Mouse (Mus musculus): ENCODE results near the gene Col5a3. TPM values are rescaled to one million over a fixed set of nuclear protein-coding genes. Genes with fewer than 3 reads are reported as not detected.

Col5a3 gene
- polyA plus RNA-seq, 1 experiment: 70.3 TPM

DNA sequence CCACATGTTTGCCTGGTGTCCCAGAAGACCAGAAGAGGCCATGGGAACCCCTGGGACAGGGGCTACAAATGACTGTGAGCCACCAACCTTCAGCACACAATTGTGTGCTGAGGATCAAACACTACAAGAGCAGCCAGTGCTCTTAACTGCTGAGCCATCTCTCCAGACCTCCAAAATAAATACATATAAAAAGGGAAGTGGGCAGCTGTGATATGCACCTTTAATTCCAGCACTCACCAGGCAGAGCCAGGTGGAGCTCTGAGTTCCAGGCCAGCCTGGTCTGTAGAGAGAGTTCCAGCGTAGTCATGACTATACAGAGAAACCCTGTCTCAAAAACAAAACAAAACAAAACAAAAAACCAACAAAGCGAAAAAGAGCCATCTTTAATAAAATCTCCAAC is 60.5 kb downstream of the Col5a3 start:
- H3K36me3 ChIP-seq (ENCODE audit: control insufficient read depth, insufficient read depth): no peaks in the 10 kb centered on the region
- no peak overlapping the region for H3K4me3 ChIP-seq
- no peaks in the 10 kb centered on the region for H3K79me2 ChIP-seq (ENCODE audit: control insufficient read depth, insufficient read depth)
- TF ChIP-seq USF1 (IDR thresholded peaks at IDR 0.05; ENCODE audit: low read depth) (no peak), MYOG (IDR thresholded peaks at IDR 0.05; ENCODE audit: control insufficient read depth in 1 of 3, insufficient read depth in 1 of 3, insufficient read length in 2 of 3, low read depth in 2 of 3) (no peak), MAX (IDR thresholded peaks at IDR 0.05; ENCODE audit: low read depth) (no peak), REST (IDR thresholded peaks at IDR 0.05; ENCODE audit: insufficient read depth, insufficient read length) (no peak), POLR2AphosphoS2 (IDR thresholded peaks at IDR 0.05; ENCODE audit: insufficient read length, low read depth) (no peak), CEBPB (IDR thresholded peaks at IDR 0.05; ENCODE audit: insufficient read depth, poor library complexity, severe bottlenecking) (no peak), POLR2A (IDR thresholded peaks at IDR 0.05; ENCODE audit: insufficient read length, low read depth) (no peak), TCF3 (IDR thresholded peaks at IDR 0.05; ENCODE audit: insufficient read length, low read depth) (no peak), TCF12 (IDR thresholded peaks at IDR 0.05; ENCODE audit: insufficient read depth, poor library complexity, severe bottlenecking) (no peak), E2F4 (IDR thresholded peaks at IDR 0.05; ENCODE audit: insufficient read depth) (no peak)
- H3K27me3 ChIP-seq (ENCODE audit: control insufficient read depth, insufficient read depth, insufficient read length): peaks cover 2% of the 10 kb centered on the region
- H3K4me2 ChIP-seq (ENCODE audit: low read depth): no peak overlapping the region
- no peak overlapping the region for H3ac ChIP-seq (ENCODE audit: control insufficient read depth, insufficient read length)

DNA sequence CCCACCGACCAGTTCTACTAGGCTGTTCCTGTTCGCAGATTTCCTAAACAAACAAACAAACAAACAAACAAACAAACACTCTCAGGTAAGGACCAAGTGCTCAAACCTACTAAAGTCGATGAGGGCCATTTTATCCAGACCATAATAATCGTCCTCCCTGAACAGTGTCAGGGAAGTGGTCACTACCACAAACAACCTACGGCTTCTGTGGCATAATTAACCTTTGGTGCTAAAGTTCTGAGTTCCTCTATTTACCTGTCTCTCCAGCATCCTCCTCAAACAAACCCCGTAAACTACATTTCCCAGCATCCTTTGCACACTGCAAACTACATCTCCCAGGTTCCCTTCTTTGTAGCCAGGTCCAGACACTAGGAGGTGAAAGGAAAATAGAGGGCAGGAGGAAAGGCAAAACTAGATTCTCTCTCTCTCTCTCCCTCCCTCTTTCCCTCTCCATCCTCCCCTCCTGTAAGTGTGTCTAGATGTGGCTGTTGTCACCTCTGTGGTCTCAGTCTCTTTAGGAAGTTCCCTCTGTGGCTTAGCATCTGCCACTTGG is 63.3 kb downstream of the Col5a3 start:
- H3K36me3 ChIP-seq (ENCODE audit: control insufficient read depth, insufficient read depth): no peaks in the 10 kb centered on the region
- H3K79me2 ChIP-seq (ENCODE audit: control insufficient read depth, insufficient read depth): no peaks in the 10 kb centered on the region
- H3ac ChIP-seq (ENCODE audit: control insufficient read depth, insufficient read length): no peak overlapping the region
- H3K4me2 ChIP-seq (ENCODE audit: low read depth): no peak overlapping the region
- no peak for TF ChIP-seq MYOG (IDR thresholded peaks at IDR 0.05; ENCODE audit: control insufficient read depth in 1 of 3, insufficient read depth in 1 of 3, insufficient read length in 2 of 3, low read depth in 2 of 3)
- TF ChIP-seq TCF12 (IDR thresholded peaks at IDR 0.05; ENCODE audit: insufficient read depth, poor library complexity, severe bottlenecking): no peak
- no peak for TF ChIP-seq TCF3 (IDR thresholded peaks at IDR 0.05; ENCODE audit: insufficient read length, low read depth)
- TF ChIP-seq MAX (IDR thresholded peaks at IDR 0.05; ENCODE audit: low read depth): no peak
- TF ChIP-seq POLR2A (IDR thresholded peaks at IDR 0.05; ENCODE audit: insufficient read length, low read depth): no peak
- no peak for TF ChIP-seq MYOD1 (IDR thresholded peaks at IDR 0.05; ENCODE audit: control insufficient read depth in 1 of 3, insufficient read length in 2 of 3, low read depth in 2 of 3)
- no peak overlapping the region for H3K4me3 ChIP-seq
- peaks cover 8% of the 10 kb centered on the region for H3K27me3 ChIP-seq (ENCODE audit: control insufficient read depth, insufficient read depth, insufficient read length)

GRCm38 (mm10) chr9:20749213-20749612 is 65.7 kb downstream of the Col5a3 start:
- Histone ChIP-seq H3K79me2 (ENCODE audit: control insufficient read depth, insufficient read depth) (no peaks in the 10 kb centered on the region), H3K4me3 (no peak overlapping the region), H3K27me3 (ENCODE audit: control insufficient read depth, insufficient read depth, insufficient read length) (peaks cover 31% of the 10 kb centered on the region), H3ac (ENCODE audit: control insufficient read depth, insufficient read length) (no peak overlapping the region), H3K4me2 (ENCODE audit: low read depth) (no peak overlapping the region), H3K36me3 (ENCODE audit: control insufficient read depth, insufficient read depth) (no peaks in the 10 kb centered on the region)
- TF ChIP-seq USF1 (IDR thresholded peaks at IDR 0.05; ENCODE audit: low read depth) (no peak), REST (IDR thresholded peaks at IDR 0.05; ENCODE audit: insufficient read depth, insufficient read length) (no peak), POLR2A (IDR thresholded peaks at IDR 0.05; ENCODE audit: insufficient read length, low read depth) (no peak), E2F4 (IDR thresholded peaks at IDR 0.05; ENCODE audit: insufficient read depth) (no peak)

DNA sequence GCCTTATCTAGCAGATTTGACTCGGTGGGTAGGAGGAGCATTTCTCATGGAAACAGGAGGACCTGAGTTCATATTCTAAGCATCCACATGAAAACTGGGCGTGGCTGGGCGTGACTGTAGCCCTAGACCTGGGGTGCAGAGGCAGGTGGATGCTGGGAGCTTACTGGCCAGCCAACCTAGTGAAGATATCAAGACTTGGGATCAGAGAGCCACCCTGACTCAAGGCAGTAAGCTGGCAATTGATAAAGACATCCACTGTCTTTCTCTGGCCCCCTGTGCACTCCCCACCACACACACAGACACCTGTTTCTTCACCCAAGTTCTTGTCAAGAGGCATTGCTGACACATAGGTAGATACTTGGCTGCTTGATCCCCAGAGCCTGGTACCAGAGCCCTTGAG is 66.3 kb downstream of the Col5a3 start:
- no peaks in the 10 kb centered on the region for H3K79me2 ChIP-seq (ENCODE audit: control insufficient read depth, insufficient read depth)
- H3K36me3 ChIP-seq (ENCODE audit: control insufficient read depth, insufficient read depth): no peaks in the 10 kb centered on the region
- H3ac ChIP-seq (ENCODE audit: control insufficient read depth, insufficient read length): no peak overlapping the region
- peaks cover 34% of the 10 kb centered on the region for H3K27me3 ChIP-seq (ENCODE audit: control insufficient read depth, insufficient read depth, insufficient read length)
- no peak for TF ChIP-seq TCF3 (IDR thresholded peaks at IDR 0.05; ENCODE audit: insufficient read length, low read depth)
- no peak for TF ChIP-seq MAX (IDR thresholded peaks at IDR 0.05; ENCODE audit: low read depth)
- TF ChIP-seq REST (IDR thresholded peaks at IDR 0.05; ENCODE audit: insufficient read depth, insufficient read length): no peak
- no peak overlapping the region for H3K4me3 ChIP-seq
- H3K4me2 ChIP-seq (ENCODE audit: low read depth): no peak overlapping the region

DNA sequence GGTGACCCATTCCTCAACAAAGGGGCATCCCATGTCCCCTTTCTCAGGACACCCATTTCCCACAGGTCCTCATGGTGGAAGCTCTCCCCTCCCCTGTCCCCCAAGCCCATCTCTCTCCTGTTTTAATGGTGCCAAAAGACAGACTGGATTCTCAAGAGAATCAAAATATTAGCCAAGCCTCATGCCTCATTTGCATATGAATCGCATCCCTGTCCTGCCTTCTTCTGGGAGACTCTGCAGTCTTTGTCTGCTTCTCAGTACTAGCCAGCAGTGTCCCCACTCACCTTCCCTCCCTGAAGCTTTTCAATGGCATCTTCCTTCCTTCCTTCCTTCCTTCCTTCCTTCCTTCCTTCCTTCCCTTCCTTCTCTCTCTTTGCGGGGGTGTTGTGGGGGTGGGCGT is 67.2 kb downstream of the Col5a3 start:
- no peak for TF ChIP-seq POLR2AphosphoS2 (IDR thresholded peaks at IDR 0.05; ENCODE audit: insufficient read length, low read depth)
- TF ChIP-seq POLR2A (IDR thresholded peaks at IDR 0.05; ENCODE audit: insufficient read length, low read depth): no peak
- TF ChIP-seq MAX (IDR thresholded peaks at IDR 0.05; ENCODE audit: low read depth): no peak
- TF ChIP-seq MYOD1 (IDR thresholded peaks at IDR 0.05; ENCODE audit: control insufficient read depth in 1 of 3, insufficient read length in 2 of 3, low read depth in 2 of 3): no peak
- TF ChIP-seq SRF (IDR thresholded peaks at IDR 0.05; ENCODE audit: control insufficient read depth, insufficient read length, low read depth): no peak
- TF ChIP-seq E2F4 (IDR thresholded peaks at IDR 0.05; ENCODE audit: insufficient read depth): no peak
- TF ChIP-seq USF1 (IDR thresholded peaks at IDR 0.05; ENCODE audit: low read depth): no peak
- TF ChIP-seq REST (IDR thresholded peaks at IDR 0.05; ENCODE audit: insufficient read depth, insufficient read length): no peak
- no peak for TF ChIP-seq MYOG (IDR thresholded peaks at IDR 0.05; ENCODE audit: control insufficient read depth in 1 of 3, insufficient read depth in 1 of 3, insufficient read length in 2 of 3, low read depth in 2 of 3)
- TF ChIP-seq TCF3 (IDR thresholded peaks at IDR 0.05; ENCODE audit: insufficient read length, low read depth): no peak
- no peak for TF ChIP-seq CEBPB (IDR thresholded peaks at IDR 0.05; ENCODE audit: insufficient read depth, poor library complexity, severe bottlenecking)
- TF ChIP-seq TCF12 (IDR thresholded peaks at IDR 0.05; ENCODE audit: insufficient read depth, poor library complexity, severe bottlenecking): no peak
- H3K4me2 ChIP-seq (ENCODE audit: low read depth): no peak overlapping the region
- peaks cover 34% of the 10 kb centered on the region for H3K27me3 ChIP-seq (ENCODE audit: control insufficient read depth, insufficient read depth, insufficient read length)
- no peaks in the 10 kb centered on the region for H3K36me3 ChIP-seq (ENCODE audit: control insufficient read depth, insufficient read depth)
- no peak overlapping the region for H3ac ChIP-seq (ENCODE audit: control insufficient read depth, insufficient read length)
- H3K79me2 ChIP-seq (ENCODE audit: control insufficient read depth, insufficient read depth): no peaks in the 10 kb centered on the region
- H3K4me3 ChIP-seq: no peak overlapping the region

Measured in myocyte (in vitro differentiated cells).